Mouse (Mus musculus): ENCODE measurements around the gene Polr2a. TPM values are rescaled to one million over a fixed set of nuclear protein-coding genes. Genes with fewer than 3 reads are reported as not detected.
A peak's percentile ranks its signal among the peaks of the same experiment; 100 is the strongest.
"Not testable (repeated sequence)": the region's sequence is repeated elsewhere in the genome, so short reads cannot be mapped to it uniquely, and the experiment has no call there.

Gene Polr2a
- total RNA-seq, 2 experiments from 2014 or later, result 55.6 to 55.9 TPM

GRCm38 (mm10) chr11:69707480-69707847 lies 51.0 kb downstream of the Polr2a start:
- no peak for DNase-seq (ENCODE audit: low spot score in 2 of 2)

- DNase-seq (ENCODE audit: low spot score in 2 of 2), result peak in 1 of 2 experiments; percentile 24
Observed at GRCm38 (mm10) chr11:69706775-69707479, 51.5 kb downstream of the Polr2a start.

GRCm38 (mm10) chr11:69704613-69705010 lies 53.8 kb downstream of the Polr2a start:
- DNase-seq (ENCODE audit: low spot score in 2 of 2), result no peak

GRCm38 (mm10) chr11:69703814-69704612 lies 54.4 kb downstream of the Polr2a start:
- DNase-seq (ENCODE audit: low spot score in 2 of 2), result no peak

GRCm38 (mm10) chr11:69703381-69703780 lies 55.1 kb downstream of the Polr2a start:
- not testable (repeated sequence) for DNase-seq (ENCODE audit: low spot score in 2 of 2)

GRCm38 (mm10) chr11:69702886-69703285 lies 55.6 kb downstream of the Polr2a start:
- DNase-seq (ENCODE audit: low spot score in 2 of 2), result not testable (repeated sequence)

GRCm38 (mm10) chr11:69699595-69699994 lies 58.8 kb downstream of the Polr2a start:
- no peak for DNase-seq (ENCODE audit: low spot score in 2 of 2)

- DNase-seq (ENCODE audit: low spot score in 2 of 2), result no peak
Observed at GRCm38 (mm10) chr11:69698574-69698973, 59.9 kb downstream of the Polr2a start.

GRCm38 (mm10) chr11:69697396-69697795 lies 61.0 kb downstream of the Polr2a start:
- no peak for DNase-seq (ENCODE audit: low spot score in 2 of 2)

DNA sequence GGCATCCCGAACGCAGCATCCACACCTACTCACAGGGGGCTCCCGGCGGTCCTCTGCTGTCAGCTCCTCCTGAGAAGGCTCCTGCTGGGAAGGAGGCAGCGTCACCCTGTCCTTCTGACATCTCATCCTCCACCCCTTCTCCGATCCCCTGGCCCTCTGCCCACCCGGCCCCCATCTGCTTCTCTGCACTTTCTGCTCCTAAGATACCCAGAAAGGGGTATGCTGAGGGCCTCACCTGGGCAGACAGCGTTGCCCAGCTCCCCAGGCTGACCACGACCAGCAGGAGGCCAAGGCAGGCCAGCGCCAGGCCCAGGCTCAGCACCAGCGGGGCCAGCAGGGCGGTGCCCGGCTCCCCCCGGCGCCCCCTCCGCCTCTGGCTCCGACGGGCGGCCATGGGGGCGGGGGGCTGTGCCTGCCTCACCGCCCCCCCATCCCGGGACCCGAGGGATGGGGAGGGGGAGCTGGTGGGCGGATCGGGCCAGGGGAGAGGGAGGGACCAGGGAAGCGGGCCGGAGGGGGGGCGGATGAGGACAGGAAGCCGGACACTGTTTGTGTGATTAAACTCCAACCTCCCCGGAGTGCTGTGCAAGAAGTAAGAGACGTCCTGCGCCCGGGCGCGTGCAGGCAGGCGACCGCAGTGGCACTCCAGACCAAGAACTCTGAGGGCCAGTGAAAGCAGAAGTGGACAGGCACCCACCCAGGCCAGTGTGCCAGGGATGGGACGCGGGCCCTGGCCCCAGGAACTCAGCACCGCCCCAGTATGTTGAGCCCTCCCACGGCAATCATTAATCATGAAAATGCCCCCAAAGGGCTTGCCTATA lies 62.9 kb downstream of the Polr2a start, which contains the start of the genes Tnfsf12 and Tnfsfm13:
Tnfsf12 (minus strand) TSS at position 489 of the 821 bp plus-strand sequence.
Tnfsfm13 (minus strand) TSS at position 738 of the 821 bp plus-strand sequence.
- DNase-seq (ENCODE audit: low spot score in 2 of 2), result peak in 1 of 2 experiments; percentile 49

DNA sequence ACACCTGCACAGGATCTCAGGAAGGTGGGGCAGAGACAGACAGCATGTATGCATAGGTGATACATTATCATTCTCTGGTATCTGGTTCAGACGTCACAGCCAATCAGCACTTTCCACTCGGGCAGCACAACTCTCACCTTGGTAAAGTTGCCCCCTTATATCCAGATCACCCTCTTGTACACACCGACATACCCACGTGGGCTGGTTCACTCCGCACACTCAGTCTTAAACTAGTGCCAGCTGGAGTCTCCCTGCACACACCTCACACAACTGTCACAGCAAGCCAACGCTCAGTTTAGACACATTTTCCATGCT lies 63.4 kb downstream of the Polr2a start:
- no peak for DNase-seq (ENCODE audit: low spot score in 2 of 2)

GRCm38 (mm10) chr11:69693421-69693965 lies 64.9 kb downstream of the Polr2a start:
- no peak for DNase-seq (ENCODE audit: low spot score in 2 of 2)

DNA sequence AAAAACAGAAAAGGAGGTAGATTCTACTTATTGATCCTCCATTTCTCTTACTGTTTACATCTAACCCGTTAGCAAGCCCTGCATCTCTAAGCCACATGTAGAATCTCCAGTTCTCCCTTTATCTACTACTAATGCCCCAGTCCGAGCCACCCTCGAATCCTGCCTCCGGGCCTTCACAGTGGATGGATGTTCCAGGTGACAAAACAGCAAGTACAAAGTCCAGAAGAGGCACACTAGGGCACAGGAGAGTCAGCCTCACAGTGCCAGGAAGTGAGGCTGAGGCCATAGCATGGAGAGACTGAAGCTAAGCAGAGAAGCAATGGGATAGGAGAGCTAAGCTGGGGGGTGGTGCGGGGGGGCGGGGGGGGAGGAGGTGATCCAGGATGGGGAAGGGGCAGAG lies 65.6 kb downstream of the Polr2a start:
- no peak for DNase-seq (ENCODE audit: low spot score in 2 of 2)

DNA sequence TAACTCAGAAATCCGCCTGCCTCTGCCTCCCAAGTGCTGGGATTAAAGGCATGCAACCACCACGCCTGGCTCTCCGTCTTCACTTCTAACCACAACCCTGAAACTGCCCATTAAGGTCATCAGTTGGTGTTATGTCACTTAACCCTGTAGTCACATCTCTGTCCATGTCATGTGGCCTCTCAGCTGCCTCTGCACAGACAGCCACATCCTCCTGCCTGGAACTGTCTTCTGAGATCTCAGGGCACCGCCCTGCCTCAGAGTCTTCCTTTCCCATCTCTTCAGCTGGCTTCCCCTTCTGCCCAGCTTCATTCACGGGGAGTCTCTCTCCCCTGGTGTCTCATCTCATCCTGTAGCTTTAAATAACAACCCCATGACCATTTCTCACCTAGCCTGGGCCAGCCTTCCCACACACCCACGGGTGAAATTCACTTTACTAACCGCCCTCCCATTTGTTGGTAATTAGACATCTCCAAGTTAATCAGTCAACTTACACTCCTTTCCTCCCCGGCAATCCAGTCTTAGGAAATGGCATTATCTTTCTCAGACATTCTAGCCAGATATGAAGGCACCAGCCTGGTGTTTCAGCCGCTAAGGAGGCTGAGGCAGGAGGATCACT lies 66.1 kb downstream of the Polr2a start:
- no peak for DNase-seq (ENCODE audit: low spot score in 2 of 2)

- no peak for DNase-seq (ENCODE audit: low spot score in 2 of 2)
Observed at GRCm38 (mm10) chr11:69689891-69690290, 68.5 kb downstream of the Polr2a start.

GRCm38 (mm10) chr11:69687061-69687460 lies 71.4 kb downstream of the Polr2a start:
- DNase-seq (ENCODE audit: low spot score in 2 of 2), result no peak

DNA sequence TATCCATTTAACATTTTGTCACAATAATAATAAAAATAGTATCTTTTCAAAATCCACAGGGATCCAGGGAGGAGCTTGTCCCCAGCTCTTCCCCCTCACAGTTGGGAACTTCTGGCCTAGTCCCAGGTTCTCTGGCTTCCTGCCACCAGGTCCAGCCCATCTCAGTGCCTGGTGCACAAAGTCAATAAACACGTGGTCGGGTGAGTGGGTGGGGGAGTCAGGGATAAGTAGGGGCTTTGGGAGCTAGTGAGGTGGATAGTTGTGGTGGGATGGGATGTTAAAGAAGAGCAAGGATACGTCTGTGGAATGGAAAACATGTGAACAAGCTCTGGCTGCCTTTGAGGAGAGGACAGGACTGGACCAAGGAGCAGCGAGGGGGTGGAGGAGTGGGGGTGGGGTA lies 72.1 kb downstream of the Polr2a start:
- DNase-seq (ENCODE audit: low spot score in 2 of 2), result peak in 1 of 2 experiments; percentile 68

DNA sequence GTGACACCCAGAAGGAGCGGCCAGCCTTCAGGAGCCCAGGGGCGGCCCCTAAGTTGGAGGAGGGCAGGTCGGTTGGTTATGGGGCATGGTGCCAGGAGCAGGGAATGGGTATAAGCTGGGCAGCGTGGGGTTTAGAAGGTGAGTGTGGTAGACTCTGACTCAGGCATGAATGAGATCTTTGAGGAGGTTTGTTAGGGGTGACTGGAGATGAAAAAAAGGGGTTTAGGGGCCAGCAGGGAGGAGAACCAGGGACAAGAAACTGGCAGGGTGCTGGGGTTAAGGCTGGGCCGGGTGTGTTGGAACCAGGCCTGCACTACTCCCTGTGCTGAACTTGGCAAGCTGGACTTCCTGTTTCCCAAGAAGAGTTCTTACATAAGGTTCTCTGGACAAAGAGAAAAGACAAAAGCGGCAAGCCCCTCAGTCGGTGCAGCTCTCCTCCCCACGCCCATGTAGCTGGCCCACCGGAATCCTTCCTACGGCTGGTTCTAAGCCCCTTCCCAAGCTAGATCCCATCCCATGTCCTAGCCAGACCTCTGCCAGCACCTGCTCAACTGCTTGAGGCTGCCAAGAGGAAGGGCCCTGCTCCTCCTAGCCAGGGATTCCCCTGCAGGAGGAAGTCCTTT lies 72.8 kb downstream of the Polr2a start, which contains the start of gene Tnfsf13:
Tnfsf13 (minus strand) TSS at position 259 of the 623 bp plus-strand sequence.
- DNase-seq (ENCODE audit: low spot score in 2 of 2), result peak in 1 of 2 experiments; percentile 63

DNA sequence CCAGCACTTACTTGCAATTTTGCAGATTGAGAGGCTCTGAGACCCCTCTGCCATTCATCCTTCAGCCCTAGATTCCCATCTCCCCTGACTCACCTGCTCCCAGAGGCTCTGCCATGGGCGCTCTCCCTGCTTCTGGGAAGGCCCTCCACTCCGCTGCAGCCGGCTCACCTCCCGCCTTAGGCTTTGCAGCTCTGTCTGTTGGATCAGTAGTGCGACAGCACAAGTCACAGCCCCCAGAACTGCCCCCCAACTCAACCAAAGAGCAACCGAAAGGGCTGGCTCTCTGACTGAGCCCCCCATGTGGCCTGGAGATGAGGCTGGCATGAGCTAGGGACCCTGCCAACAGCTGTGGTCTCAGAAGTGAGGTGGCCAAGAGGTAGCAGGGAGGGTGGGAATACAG lies 73.5 kb downstream of the Polr2a start:
- no peak for DNase-seq (ENCODE audit: low spot score in 2 of 2)

DNA sequence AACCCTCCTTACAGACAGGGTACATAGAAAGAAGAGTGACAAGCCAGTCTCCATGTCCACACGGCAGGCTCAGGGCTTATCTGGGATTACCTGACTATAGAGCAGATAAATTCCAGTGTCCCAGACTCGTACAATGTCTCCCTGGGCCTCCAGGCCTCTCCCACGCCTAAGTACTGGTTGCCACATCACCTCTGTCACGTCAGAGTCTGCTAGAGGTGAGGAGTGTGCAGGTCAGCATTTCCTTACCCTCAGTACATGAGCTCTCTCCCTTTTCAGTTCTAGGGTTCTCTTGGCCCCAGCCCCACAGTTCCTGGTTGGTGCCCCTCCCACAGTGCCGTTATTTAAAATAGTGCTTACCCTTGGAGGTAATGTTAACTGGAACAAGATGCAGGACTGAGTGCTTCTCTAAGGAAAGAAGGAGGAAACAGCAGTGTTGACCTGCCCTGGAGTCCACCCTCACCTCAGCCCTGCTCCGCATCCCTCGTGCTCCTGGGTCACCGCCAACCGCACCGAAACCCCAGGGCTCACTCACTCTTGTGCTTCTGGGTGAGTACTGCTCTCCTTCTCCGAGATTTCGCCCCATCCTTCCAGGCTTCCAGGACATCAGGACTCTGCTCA lies 74.2 kb downstream of the Polr2a start:
- DNase-seq (ENCODE audit: low spot score in 2 of 2), result no peak

Data from layer of hippocampus, adult 18-20 months (tissue).